Mouse (Mus musculus): ENCODE measurements around the gene Klhl40.

- TF ChIP-seq CTCF (IDR thresholded peaks at IDR 0.05; ENCODE audit: low read depth) (no peak), EP300 (IDR thresholded peaks at IDR 0.05; ENCODE audit: low read depth) (no peak)
Observed at GRCm38 (mm10) chr9:121772412-121772811, 5.0 kb upstream of the Klhl40 start.

Data from heart, postnatal 0 days (tissue).